Mouse (Mus musculus): ENCODE results near the gene Tgfbr3l. TPM values are rescaled to one million over a fixed set of nuclear protein-coding genes. Genes with fewer than 3 reads are reported as not detected.

Gene Tgfbr3l
- polyA plus RNA-seq, 1 experiment from 2014 or later = 2.9 TPM

DNA sequence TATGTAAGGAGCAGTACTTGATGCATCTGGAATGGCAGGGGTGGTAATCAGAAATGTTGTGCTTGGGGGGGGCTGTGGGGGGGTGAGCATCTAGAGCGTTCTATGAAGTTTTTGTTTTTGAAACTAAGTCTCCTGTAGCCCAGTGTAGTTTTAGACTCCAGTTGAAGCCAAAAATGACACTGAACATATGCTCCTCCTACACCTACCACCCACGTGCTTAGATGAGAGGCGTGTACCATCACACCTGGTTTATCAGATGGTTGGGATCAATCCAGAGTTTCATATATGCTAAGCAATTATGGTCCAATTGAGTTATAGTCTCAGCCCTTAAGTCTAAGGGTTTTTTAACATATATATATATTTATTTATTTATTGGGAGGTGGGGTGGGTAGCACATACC is 28.4 kb upstream of the Tgfbr3l start:
- H3K9me3 ChIP-seq (replicated peaks; ENCODE audit: low read length) = no peaks in the 10 kb centered on the region
- ATAC-seq (replicated peaks; ENCODE audit: low FRiP score, low read depth) = no peak
- WGBS = 85% methylated on average over 3 of the region's 3 CpGs

DNA sequence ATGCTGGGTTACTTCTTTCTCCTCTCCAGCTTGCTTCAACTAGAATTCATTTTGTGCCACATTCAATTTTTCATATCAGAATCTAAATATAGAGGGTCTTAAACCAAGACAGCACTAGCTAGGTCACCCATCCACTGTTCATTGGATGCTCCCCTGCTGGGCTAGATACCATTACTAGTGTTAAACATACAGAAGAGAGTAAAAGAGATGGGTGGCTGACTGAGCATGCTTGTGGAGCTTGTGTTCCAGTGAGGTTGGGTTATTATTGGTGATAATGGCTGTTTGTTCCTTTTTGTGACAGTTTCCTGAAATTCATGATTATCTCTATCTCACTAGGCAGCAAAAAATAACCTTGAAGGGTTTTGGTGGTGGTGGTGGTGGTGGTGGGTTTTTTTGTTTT is 26.0 kb upstream of the Tgfbr3l start:
- DNase-seq (ENCODE audit: low spot score) = no peak
- Histone ChIP-seq H3K27ac (no peak overlapping the region), H3K9me3 (replicated peaks; ENCODE audit: low read length) (no peaks in the 10 kb centered on the region), H3K9ac (ENCODE audit: low read depth, low read length) (no peak overlapping the region), H3K27me3 (ENCODE audit: insufficient read depth, low read length) (0 out of 2 replicates have a peak, but pooled peaks cover 4% of the 10 kb centered on the region), H3K36me3 (ENCODE audit: insufficient read depth, low read length) (no peaks in the 10 kb centered on the region), H3K4me1 (replicated peaks; ENCODE audit: insufficient read depth, low read length) (no peaks in the 10 kb centered on the region), H3K4me3 (replicated peaks; ENCODE audit: low read depth, low read length) (no peak overlapping the region), H3K4me2 (ENCODE audit: low read length) (no peak overlapping the region)
- no peak for ATAC-seq (replicated peaks; ENCODE audit: low FRiP score, low read depth)
- no peak for TF ChIP-seq CTCF (IDR thresholded peaks at IDR 0.05; ENCODE audit: low read depth)

More for the DNA sequence above, 28.4 kb upstream of the Tgfbr3l start:
- Histone ChIP-seq H3K4me3 (replicated peaks; ENCODE audit: low read depth, low read length) (no peak overlapping the region), H3K4me1 (replicated peaks; ENCODE audit: insufficient read depth, low read length) (0 out of 2 replicates have a peak, but pooled peaks cover 2% of the 10 kb centered on the region), H3K9ac (ENCODE audit: low read depth, low read length) (no peak overlapping the region), H3K27ac (no peak overlapping the region), H3K36me3 (ENCODE audit: insufficient read depth, low read length) (no peaks in the 10 kb centered on the region), H3K4me2 (ENCODE audit: low read length) (no peak overlapping the region), H3K27me3 (ENCODE audit: insufficient read depth, low read length) (0 out of 2 replicates have a peak, but pooled peaks cover 4% of the 10 kb centered on the region)
- DNase-seq (ENCODE audit: low spot score) = no peak
- TF ChIP-seq CTCF (IDR thresholded peaks at IDR 0.05; ENCODE audit: low read depth) = no peak

DNA sequence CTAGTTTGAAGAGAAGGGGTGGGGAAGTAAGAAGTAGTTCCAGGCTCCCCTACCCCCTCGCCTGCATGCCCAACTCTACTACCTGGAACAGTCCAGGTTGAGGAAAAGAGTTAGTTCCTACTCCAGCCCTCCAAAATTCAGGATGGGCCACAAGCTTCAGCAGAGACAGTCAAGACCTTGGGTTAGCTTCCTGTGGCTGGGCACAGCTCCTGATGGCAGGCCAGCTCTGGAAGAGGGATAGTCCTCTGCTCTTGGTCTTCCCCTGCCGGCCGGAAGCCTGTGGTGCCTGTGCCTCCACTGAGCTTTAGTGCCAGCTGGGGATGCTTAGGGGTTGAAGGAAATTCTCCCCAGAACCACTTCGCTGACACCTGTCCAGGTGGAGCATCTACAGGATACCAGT is 21.7 kb upstream of the Tgfbr3l start:
- no peaks in the 10 kb centered on the region for H3K36me3 ChIP-seq (ENCODE audit: insufficient read depth, low read length)
- H3K4me2 ChIP-seq (ENCODE audit: low read length) = peak overlapping the region; percentile 66
- no peak overlapping the region for H3K9ac ChIP-seq (ENCODE audit: low read depth, low read length)
- no peak for DNase-seq (ENCODE audit: low spot score)
- H3K27ac ChIP-seq = no peak overlapping the region
- 0 out of 2 replicates have a peak, but pooled peaks have one; percentile 16 for TF ChIP-seq CTCF (IDR thresholded peaks at IDR 0.05; ENCODE audit: low read depth)
- no peaks in the 10 kb centered on the region for H3K27me3 ChIP-seq (ENCODE audit: insufficient read depth, low read length)
- 32% methylated on average over 4 of the region's 4 CpGs for WGBS
- H3K9me3 ChIP-seq (replicated peaks; ENCODE audit: low read length) = no peaks in the 10 kb centered on the region
- ATAC-seq (replicated peaks; ENCODE audit: low FRiP score, low read depth) = peak; percentile 35; the same call in 1 of the 2 replicates
- no peaks in the 10 kb centered on the region for H3K4me1 ChIP-seq (replicated peaks; ENCODE audit: insufficient read depth, low read length)
- peak overlapping the region; percentile 33 for H3K4me3 ChIP-seq (replicated peaks; ENCODE audit: low read depth, low read length)

DNA sequence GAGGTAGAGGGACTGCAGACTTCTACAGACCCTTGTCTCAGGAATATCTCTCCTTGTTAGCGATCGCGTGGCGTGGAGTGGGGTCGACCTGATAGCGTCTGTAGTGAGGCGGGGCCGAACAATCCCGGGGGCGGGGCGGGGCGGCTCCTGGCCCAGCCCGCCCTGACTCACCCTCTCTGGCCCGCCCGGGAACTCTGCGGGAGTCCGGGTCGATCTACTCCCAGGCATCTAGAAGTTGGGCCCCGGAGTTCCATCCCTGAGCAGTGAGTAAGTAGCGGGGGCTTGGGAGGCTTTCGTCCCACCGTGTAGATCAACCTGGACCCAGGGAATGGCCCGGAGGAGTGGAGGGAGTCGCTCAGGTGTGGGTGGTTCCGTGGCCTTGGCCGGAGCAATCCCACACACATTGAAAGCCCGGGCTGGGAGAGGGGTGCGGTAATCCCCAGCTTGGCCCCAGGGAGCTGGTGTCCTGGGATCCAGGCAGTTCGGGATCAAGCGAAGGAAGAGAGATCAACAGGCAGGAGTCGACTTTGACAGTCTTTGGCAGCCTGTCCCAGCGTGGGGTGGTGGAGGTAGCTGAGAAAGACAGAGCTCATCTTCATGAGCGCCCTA is 21.2 kb upstream of the Tgfbr3l start, which contains the start of gene Lrrc8e:
Lrrc8e (plus strand) TSS at position 89 of the 609 bp plus-strand sequence.
- Histone ChIP-seq H3K4me1 (replicated peaks; ENCODE audit: insufficient read depth, low read length) (no peaks in the 10 kb centered on the region), H3K9ac (ENCODE audit: low read depth, low read length) (peak within 1 kb of the TSS; percentile 36; the same call in 1 of the 2 replicates), H3K27me3 (ENCODE audit: insufficient read depth, low read length) (no peaks in the 10 kb centered on the region), H3K36me3 (ENCODE audit: insufficient read depth, low read length) (no peaks in the 10 kb centered on the region), H3K4me2 (ENCODE audit: low read length) (peak within 1 kb of the TSS; percentile 66), H3K9me3 (replicated peaks; ENCODE audit: low read length) (no peaks in the 10 kb centered on the region), H3K27ac (no peak within 1 kb of the TSS), H3K4me3 (replicated peaks; ENCODE audit: low read depth, low read length) (peak within 1 kb of the TSS; percentile 33)
- TF ChIP-seq CTCF (IDR thresholded peaks at IDR 0.05; ENCODE audit: low read depth) = no peak
- ATAC-seq (replicated peaks; ENCODE audit: low FRiP score, low read depth) = peak; percentile 83
- 3% methylated on average over 33 of the region's 33 CpGs for WGBS
- no peak for DNase-seq (ENCODE audit: low spot score)

DNA sequence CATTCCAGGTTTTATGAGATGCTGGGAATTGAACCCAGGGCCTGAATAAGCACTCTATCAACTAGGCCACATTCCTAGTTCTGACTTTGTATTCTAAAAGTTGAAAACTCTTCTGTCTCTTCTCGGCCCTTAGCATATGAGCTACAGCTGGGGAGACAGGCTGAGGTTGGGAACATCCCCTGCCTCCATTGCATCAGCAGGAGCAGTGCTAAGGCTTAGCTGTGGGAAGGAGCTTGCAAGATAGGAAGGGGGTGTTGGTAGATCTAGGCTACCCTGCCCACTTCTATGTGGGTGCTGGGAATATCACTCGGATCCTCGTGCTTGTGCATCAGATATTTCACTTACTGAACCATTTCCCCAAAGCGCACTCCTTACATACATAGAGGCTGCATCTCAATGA is 20.1 kb upstream of the Tgfbr3l start:
- Histone ChIP-seq H3K4me2 (ENCODE audit: low read length) (no peak overlapping the region), H3K27ac (no peak overlapping the region), H3K27me3 (ENCODE audit: insufficient read depth, low read length) (no peaks in the 10 kb centered on the region), H3K4me3 (replicated peaks; ENCODE audit: low read depth, low read length) (no peak overlapping the region), H3K36me3 (ENCODE audit: insufficient read depth, low read length) (no peaks in the 10 kb centered on the region), H3K9ac (ENCODE audit: low read depth, low read length) (no peak overlapping the region), H3K4me1 (replicated peaks; ENCODE audit: insufficient read depth, low read length) (no peaks in the 10 kb centered on the region), H3K9me3 (replicated peaks; ENCODE audit: low read length) (no peaks in the 10 kb centered on the region)
- ATAC-seq (replicated peaks; ENCODE audit: low FRiP score, low read depth) (no peak), DNase-seq (ENCODE audit: low spot score) (no peak)
- WGBS = 88% methylated on average over 4 of the region's 4 CpGs
- TF ChIP-seq CTCF (IDR thresholded peaks at IDR 0.05; ENCODE audit: low read depth) = no peak

DNA sequence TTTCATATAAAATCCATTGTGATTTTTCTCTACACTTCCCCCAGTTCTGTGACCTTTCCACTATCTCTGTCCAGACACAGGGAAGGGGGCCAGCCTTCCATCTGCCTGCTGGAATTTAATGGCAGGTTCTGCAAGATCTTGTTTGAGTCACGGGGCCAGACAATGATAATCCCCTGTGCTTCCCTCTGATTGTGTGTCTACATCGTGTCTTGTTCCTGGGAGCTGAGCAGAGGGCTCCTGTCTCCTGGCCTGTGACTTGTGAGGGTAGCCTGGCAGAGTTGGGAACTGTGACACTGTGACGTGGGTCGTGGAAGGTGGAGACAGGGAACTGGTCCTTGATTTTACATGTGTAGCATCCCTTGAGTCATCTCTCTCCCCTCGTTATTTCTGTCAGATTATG is 18.2 kb upstream of the Tgfbr3l start:
- H3K27me3 ChIP-seq (ENCODE audit: insufficient read depth, low read length) = no peaks in the 10 kb centered on the region
- H3K9me3 ChIP-seq (replicated peaks; ENCODE audit: low read length) = no peaks in the 10 kb centered on the region

More for the DNA sequence above, 18.2 kb upstream of the Tgfbr3l start:
- no peak overlapping the region for H3K4me2 ChIP-seq (ENCODE audit: low read length)
- no peak for ATAC-seq (replicated peaks; ENCODE audit: low FRiP score, low read depth)
- no peak for TF ChIP-seq CTCF (IDR thresholded peaks at IDR 0.05; ENCODE audit: low read depth)
- H3K27ac ChIP-seq = no peak overlapping the region
- H3K4me3 ChIP-seq (replicated peaks; ENCODE audit: low read depth, low read length) = no peak overlapping the region
- H3K9ac ChIP-seq (ENCODE audit: low read depth, low read length) = no peak overlapping the region
- H3K36me3 ChIP-seq (ENCODE audit: insufficient read depth, low read length) = no peaks in the 10 kb centered on the region
- WGBS = 68% methylated on average over 5 of the region's 5 CpGs
- no peaks in the 10 kb centered on the region for H3K4me1 ChIP-seq (replicated peaks; ENCODE audit: insufficient read depth, low read length)
- no peak for DNase-seq (ENCODE audit: low spot score)
